Mouse (Mus musculus) thymus, postnatal 0 days (tissue): ENCODE measurements around the gene Arih1. TPM values are rescaled to one million over a fixed set of nuclear protein-coding genes. Genes with fewer than 3 reads are reported as not detected.

Experiments used
- DNase-seq: peaks from one replicate; pipeline ENCODE4 v3.0.0-alpha.2; 2015; ENCODE audit warnings: low spot score
- polyA plus RNA-seq: library from polyadenylated mRNA; unstranded; fragments of >200 nt; fragmentation: Nextera tagmentation; extraction: Ambion mirVana; gene quantifications from 2 replicates; pipeline ENCODE4 v1.2.1, GENCODE M21; 2015

Gene Arih1
- polyA plus RNA-seq: 12.3 and 13.7 TPM in 2 replicates

DNA sequence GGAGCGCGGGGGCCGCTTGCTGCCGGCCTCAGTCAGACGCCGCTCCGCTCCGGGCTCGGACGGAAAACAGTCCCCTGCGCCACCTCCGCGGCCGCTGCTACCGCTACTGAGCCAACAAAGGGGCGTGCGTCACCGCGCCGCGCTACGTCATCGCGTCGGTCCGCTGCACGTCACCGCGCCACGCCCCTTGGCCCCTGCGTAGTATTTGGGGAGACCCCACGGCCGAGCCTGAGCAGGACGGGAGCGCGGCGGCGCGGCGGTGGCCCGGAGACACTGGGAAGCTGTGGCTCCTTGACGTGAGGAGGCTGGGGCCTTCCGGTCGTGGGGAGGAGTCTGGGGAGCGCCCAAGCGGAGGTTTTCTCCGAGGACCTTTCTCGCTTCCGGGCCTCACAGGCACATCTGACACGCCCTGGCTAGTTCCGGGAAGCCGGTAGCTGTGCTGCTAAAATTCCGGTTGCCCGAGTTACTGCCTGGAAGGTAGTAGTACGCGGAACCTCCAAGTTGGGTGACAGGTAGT lies at the start of gene Arih1:
Arih1 (minus strand) TSS at position 70 of the 517 bp plus-strand sequence.
- peak; percentile 99 for DNase-seq

DNA sequence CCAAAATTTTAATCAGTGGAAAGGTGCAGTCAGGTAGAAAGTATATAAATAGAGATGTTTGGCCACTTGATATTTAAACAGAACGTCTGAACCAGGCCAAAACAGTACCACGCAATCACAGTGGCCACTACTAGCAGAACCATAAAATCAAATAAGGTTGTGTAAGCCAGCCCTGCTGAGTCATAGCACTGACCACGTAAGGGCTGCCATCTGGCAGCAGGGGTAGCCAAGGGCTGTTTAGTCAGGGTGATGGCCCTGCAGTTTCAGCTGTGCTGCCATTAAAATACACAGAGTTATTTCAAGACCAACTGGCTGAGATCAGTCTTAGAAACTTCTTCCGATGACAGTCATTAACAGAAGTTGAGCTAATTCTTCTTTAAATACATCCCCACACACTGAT lies 47.5 kb upstream of the Arih1 start:
- DNase-seq: no peak

DNA sequence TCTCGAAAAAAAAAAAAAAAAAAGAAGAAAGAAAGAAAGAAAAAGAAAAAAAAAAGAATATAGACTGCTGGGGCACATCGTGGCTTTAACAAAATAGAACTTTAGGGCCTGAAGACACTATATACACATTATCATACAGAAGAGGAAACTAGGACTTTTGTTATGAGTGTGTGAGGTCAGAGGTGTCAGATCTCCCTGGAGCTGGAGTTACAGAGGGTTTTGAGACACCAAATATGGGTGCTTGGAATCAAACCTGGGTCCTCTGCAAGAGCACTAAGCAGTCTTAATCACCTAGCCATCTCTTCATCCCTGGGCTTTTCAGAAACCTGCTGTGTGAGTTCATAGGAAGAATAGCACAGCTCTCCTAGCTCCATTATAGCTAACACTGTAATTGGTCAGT lies 47.0 kb upstream of the Arih1 start:
- no peak for DNase-seq

DNA sequence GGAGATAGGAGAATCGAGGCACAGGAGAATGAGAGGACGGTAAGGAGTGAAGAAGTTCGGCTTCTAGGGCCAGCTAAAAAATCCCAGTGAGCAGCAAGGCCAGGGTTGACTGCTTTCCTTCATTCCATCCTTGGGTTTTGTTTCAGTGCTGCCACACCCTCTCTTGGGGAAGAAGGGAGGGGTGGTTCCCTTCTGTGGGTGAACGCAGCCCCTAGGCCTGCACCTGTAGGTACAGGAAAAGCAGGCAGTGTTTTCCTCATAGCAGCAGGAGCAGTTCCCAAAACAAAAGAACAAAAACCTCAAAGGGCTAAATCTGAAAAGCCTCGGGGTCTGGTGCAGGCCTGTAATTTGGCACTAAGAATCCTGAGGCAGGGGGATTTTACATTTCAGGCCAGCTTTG lies 45.2 kb upstream of the Arih1 start:
- DNase-seq: no peak

DNA sequence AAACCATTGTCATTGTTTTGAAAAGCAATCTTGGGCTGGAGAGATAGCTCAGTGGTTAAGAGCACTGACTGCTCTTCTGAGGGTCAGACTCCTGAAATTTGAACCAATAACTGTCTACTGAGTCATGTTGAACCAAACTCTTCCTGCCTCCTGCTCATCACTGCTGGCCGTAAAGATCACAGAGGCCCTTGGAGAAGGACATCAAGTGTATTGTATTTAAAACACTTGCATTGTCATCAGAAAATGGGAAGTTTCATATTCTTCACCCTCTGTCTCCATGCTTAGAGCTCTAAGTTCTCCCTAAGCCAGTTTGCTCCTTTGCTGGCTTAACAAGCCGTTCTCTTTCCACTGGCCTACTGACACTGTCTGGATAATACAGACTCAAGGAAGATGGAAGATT lies 41.9 kb upstream of the Arih1 start:
- DNase-seq: no peak

DNA sequence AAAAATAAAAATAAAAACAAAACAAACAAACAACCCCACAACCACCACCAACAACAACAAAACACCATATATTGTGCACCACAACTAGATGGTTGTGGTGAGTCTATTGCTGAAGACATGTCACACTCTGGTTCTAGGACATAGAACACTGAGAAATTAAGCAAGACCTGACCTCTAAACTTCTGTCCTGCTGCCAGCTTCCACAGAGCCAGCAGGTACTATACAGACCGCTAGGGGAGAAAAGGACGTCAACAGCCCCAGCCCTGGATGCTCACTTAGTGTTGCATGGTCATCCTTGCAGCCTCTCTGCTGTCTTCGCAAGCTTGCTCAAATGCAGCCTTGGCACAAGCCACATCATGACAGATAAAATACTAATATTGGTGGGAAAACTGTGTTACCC lies 41.2 kb upstream of the Arih1 start:
- DNase-seq: no peak

DNA sequence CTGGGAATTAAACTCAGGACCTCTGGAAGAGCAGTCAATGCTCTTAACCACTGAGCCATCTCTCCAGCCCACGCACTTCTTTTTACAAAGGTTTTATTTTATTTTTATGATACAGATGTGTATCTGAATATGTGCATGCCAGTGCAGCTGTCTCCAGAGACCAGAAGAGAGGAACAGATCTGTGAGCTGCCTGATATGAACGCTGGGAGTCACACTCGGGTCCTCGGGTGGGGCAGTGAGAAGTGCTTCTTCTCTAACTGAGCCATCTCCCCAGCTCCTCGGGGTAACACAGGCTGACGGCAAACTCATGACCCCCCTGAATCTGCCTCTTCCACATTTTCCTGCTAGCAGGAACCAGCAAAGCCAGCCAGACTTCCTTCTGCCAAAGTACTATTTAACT lies 40.3 kb upstream of the Arih1 start:
- DNase-seq: no peak

DNA sequence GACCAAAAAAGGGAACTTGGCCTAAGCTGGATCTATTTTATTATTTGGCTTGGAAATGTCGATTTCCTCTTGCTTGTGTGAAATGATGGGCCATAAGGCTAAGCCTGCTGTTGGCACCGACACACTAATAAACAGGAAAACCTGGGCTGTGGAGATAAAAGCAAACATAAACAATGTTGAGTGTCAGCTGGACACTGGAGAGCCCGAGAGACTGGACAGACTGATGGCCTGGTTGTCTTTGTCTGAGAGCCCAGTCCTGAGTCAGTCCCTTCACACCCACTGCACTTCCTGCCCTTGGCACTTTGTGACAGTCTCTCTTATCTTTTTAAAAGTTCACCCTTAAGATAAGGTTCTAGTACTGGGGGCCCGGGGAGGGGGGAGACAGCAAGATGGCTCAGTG lies 36.5 kb upstream of the Arih1 start:
- DNase-seq: no peak

DNA sequence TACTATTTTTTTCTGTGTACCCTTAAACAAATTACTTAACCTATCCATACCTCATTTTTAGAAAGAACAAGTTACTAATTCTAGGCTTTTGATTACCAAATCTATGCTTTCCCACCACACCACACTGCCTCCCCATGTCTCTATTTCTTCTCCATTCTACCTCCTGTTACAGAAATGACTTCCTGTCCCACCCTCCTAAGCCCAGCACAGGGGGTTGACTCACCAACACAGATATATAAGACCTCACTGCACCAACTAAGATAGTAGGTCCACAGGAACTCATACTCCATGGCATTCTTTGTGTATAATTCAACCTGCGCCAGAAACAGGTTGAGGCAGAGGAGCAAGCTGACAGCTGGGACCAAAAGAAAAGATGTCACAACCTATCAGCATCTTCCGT lies 33.0 kb upstream of the Arih1 start:
- DNase-seq: no peak

DNA sequence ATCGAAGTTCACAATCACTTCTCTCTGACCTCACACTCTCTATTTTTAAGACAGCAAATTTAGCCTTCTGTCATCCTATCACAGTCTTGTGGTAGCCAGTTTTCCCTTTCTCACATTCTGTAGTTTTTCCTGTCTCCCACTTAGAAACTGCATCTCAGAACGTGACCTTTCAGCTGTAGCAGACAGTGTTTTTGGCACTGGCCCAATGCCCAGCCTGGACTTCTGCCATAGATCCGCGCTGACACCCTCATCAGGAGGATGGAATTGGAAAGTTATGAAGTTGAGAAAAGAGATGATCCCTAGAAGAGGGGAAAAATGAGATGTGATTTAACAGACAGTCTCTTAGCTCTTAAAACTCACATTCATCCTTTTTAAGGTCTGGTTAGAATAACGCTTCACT lies 32.6 kb upstream of the Arih1 start:
- DNase-seq: no peak

DNA sequence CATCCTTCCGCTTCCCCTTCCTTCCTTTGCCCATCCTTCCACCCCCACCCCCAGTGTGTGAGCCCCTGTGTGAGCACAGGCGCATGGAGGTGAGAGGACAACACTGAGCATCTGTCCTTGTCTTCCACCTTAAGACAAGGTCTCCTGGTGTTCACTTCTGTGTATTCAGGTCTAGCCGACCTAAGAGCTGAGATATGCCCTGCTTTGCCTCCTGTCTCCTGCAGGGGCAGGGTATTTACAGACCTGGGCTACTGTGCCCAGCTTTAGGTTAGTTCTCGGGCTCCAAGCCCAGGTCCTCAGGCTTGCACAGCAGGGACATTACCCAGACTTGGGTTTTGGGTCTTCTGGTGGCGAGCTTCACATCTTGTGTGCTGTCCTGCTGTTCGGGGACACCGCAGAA lies 30.7 kb upstream of the Arih1 start:
- DNase-seq: peak; percentile 11

DNA sequence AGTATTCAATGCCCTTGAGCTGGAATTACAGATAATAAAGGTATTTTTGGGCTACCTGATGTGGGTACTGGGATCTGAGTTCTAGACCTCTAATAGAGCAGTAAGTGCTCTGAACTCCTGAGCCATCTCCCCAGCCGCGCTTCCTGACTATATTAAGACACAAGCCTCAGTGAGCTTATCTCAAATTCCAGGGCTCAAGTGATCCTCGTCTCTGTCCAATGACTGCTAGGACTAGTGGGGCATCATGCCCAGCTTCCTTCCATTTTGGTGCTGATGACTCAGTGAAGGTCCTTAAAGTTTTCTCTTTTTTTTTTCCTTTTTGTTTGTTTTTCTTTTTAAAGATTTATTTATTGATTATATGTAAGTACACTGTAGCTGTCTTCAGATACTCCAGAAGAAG lies 28.7 kb upstream of the Arih1 start:
- no peak for DNase-seq

DNA sequence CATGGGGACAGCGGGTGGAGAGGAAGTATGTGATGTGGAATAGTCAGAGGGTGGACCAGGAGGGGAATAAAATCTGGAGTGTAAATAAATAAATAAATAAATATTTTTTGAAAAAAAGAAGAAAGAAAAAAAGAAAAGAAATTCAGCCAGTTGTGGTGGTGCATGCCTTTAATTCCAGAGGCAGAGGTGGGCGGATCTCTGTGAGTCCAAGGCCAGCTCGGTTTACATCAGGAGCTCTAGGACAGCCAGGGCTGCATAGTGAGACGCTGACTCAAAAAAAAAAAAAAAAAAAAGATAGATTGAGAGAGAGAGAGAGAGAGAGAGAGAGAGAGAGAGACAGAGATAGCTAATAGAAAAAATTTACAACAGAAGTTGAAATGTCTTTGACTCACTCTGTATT lies 26.0 kb upstream of the Arih1 start:
- DNase-seq: no peak

DNA sequence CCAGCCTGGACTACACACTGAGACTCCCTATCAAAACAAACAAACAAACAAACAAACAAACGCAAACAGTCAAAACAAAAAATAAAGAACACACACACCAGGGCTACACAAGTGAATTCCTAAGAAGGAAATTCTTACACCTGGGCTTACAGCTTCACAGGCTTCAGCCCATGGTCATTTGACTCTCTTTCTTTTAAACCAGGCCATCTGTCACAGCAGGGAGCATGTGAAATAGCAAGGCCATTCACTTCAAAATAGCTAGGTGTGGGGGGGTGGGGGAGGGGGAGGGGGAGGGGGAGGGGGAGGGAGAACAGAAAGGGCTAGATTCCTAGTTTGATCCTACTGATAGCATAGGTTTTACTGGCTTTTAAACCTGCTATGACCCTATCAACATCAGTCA lies 21.7 kb upstream of the Arih1 start:
- DNase-seq: no peak

DNA sequence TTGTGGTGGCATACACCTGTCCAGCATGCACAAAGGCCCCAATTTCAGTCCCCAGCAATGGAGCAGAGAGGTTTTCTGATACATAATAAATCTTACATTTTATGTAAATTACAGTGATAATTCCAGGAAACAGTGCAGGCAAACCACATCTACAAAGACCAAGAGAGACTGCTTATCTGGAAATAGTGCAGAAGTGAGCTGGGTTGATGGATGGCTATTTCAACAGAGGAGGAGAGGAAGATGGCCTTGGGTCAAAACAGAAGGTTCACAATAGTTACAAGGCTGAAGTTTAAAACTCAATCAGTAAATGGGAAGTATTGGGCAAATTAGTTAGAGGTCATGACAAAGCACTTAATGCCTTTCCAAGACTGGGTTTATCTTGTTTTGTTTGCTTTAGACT lies 913 bp upstream of the Arih1 start:
- DNase-seq: no peak

DNA sequence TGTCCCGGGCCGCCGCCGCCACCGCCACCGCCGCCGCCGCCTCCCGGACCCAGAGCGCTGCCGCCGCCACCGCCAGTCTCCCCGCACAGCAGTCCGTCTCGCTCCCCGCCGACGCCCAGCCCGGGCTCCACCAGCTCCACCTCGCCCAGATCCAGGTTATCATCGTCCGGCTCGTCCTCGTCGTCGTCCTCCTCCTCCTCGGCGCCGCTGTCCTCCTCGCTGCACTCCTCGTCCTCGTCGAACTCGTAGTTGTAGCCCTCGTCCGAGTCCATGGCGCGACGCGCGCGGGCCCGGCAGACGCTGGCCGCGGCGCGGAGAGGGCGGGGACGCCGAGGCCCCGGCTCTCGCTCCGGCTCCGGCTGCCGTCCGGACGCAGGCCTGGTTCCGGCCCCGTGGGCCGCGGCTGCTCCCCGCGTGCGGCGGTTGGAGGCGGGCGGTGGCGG lies 321 bp downstream of the Arih1 start:
- no peak for DNase-seq

DNA sequence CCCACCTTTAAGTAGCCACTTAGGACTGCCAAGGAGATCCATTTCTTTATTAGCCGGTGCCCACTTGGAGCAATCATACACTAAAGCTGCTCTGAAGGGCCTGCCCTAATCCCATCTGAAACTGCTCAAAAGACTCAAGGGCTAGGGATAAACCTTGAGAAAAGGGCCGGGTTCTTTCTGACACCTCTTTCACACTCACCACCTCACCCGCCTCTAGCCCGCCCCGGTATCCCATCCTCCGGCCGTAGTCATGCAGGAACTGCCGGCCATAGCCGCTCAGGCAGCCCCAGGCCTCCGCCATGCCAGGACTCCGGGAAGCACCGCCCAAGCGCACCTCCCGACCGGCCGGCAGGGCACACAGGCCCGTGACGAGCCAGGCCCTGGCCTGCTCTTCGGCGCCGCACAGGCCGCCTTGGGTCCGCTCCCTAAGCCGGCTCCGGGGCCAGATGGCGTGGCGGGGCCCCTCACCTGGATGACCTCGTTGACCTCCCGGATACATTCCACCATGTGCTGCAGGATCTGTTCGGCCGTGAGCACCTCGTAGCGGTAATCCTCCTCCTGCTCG lies 825 bp downstream of the Arih1 start:
- peak; percentile 46 for DNase-seq

DNA sequence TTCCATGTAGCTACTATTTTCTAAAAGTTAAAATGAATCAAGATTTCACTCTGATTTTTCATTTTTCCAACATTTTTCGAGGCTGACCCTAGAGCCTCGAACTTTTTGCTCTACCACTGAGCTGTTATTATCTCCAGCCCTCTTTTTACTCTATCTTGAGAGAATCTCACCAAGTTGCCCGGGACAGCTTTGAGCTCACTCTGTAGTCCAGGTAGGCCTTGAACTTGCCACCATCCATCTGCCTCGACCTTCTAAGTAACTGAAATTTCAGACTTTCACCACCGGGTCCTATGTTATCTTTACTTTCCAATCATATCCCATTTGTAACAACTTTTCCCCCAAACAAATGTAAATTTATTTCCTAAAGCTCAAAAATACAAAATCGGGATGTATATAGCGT lies 1.7 kb downstream of the Arih1 start:
- peak; percentile 6 for DNase-seq

DNA sequence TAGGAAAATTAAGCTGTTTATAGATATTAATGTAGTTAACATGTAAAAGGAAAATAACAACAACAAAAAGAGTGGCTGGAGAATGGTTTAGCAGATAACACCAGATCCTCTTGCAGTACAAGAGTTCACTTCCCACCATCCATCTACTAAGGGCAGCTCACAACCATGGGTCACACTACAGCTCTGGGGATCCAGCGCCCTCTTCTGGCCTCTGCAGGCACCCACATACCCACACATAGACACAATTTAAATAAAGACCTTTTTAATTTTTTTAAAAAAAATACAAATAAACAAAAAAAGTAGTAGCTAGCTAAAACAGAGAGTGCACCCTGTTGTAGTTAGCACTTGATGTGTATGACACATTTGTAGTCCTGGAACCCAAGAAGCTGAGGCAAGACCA lies 4.0 kb downstream of the Arih1 start:
- peak; percentile 56 for DNase-seq

DNA sequence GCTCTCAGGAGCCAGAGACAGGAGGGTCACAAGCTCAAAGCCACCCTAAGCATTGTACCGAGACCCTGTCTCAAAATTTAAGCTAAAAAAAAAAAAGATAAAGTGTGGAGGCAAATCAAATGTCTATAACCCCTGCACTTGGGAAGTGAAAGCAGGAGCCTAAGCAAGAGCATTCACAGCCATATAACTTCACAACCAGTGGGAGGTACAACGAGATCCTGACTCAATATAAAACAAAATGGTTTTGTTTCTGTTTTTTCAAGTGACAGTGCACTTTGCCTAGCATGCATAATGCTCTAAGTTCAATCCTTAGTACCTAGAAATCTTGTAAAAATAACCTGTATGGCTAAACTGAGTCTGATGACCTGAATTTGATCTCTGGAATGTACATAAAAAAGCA lies 9.8 kb downstream of the Arih1 start:
- DNase-seq: no peak

DNA sequence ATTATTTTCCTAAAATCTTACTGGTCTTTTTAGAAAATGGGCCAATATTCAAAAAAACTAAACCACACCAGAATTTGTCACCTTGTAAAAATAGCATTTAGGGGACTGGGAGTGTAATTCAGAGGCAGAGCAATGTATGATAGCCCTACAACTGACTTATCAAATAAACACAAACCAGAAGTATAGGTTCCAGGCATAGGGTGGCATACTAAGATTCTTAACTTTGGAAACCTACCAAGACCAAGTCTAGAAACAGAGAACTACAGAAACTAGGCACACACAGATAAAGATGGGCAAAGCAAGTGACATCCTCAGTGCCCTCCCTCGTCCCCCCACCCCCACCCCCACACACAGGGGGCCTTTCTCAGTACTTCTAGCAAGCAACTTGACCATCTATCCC lies 11.6 kb downstream of the Arih1 start:
- DNase-seq: no peak

DNA sequence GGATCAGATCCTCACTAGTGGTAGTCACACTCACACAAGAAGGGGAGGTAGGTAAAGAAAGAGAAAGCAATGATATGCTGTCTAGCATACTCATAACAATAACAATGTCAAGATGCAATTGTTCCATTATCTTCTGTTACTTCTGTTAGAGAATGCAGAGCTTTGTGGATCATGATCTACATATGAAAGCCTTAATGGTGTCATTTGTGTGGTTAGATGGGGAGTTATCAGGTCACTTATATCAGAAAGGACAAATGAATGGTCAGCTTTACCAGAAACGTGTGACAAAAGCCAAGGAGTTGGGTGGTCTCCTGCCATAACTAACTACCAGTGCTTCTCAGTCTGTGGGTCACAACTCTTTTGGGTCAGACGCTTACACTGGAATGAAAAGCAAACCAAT lies 13.2 kb downstream of the Arih1 start:
- DNase-seq: no peak

DNA sequence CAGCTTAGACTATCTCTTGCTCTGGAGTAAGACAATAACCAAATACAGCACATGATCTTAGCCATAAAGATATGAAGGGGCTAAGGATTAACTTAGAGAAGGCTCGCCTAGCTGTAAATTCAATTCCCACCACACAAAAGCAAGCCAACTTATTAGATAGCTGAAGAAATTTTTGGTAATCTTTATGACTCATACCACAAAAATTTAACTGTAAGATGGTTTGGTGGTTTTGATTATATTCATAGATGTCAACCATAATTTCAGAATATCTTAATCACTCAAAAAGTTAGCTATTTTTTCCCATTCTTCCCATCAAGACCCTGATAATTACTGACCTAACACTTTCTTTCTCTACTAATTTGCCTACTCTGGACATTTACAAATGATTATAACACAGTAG lies 17.0 kb downstream of the Arih1 start:
- no peak for DNase-seq

DNA sequence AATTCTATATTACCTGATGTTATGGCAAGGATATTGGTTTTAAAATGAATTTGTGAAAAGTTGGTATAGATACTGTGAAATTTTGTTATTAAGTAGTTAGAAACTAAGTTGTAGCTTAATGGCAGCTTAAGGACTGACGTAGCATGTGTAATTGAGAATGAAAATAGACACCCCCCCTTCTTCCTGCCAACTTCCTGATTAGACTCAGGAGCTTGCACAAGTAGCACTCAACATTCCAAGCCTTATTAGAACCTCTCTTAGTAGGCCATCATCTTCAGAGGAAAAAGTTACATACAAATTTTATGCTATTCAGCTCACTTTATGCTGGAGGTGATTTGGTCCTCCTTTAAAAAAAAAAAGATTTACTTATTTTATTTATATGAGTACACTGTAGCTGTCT lies 22.1 kb downstream of the Arih1 start:
- no peak for DNase-seq
